Mouse (Mus musculus) heart, embryonic 12.5 days (tissue): ENCODE data around the gene Avil. TPM values are rescaled to one million over a fixed set of nuclear protein-coding genes. Genes with fewer than 3 reads are reported as not detected.
A peak's percentile ranks its signal among the peaks of the same experiment; 100 is the strongest.

Experiments used
- ATAC-seq: fragments of 200-750 bp; cut with Nextera tagmentation; 2 replicates; pipeline ENCODE4 v1.8.0; 2017; ENCODE audit warnings: moderate TSS enrichment, moderate library complexity; ENCODE audit not compliant: insufficient number of reproducible peaks, low FRiP score
- H3K27ac ChIP-seq: fragments of 300-500 bp; sonication (generic); 2 replicates; pipeline ENCODE4 v1.5.1; 2016; ENCODE audit warnings: mild to moderate bottlenecking, moderate library complexity; ENCODE audit not compliant: poor library complexity, severe bottlenecking
- H3K27me3 ChIP-seq: fragments of 300-500 bp; sonication (generic); replicated peaks from 2 replicates; pipeline ENCODE4 v1.6.1; 2016; ENCODE audit warnings: mild to moderate bottlenecking, moderate library complexity
- H3K36me3 ChIP-seq: fragments of 300-500 bp; sonication (generic); 2 replicates; pipeline ENCODE4 v1.6.1; 2016; ENCODE audit warnings: mild to moderate bottlenecking, moderate library complexity
- H3K4me1 ChIP-seq: fragments of 300-500 bp; sonication (generic); replicated peaks from 2 replicates; pipeline ENCODE4 v1.6.1; 2016; ENCODE audit warnings: mild to moderate bottlenecking
- H3K4me2 ChIP-seq: fragments of 300-500 bp; sonication (generic); 2 replicates; pipeline ENCODE4 v1.6.1; 2016; ENCODE audit warnings: mild to moderate bottlenecking, moderate library complexity
- H3K4me3 ChIP-seq: fragments of 300-500 bp; sonication (generic); 2 replicates; pipeline ENCODE4 v1.5.1; 2016; ENCODE audit warnings: mild to moderate bottlenecking
- H3K9ac ChIP-seq: fragments of 300-500 bp; sonication (generic); 2 replicates; pipeline ENCODE4 v1.6.1; 2016; ENCODE audit warnings: mild to moderate bottlenecking, moderate library complexity
- H3K9me3 ChIP-seq: fragments of 300-500 bp; sonication (generic); replicated peaks from 2 replicates; pipeline ENCODE4 v1.6.1; 2016; ENCODE audit warnings: mild to moderate bottlenecking, moderate library complexity
- WGBS: fragments of 180-500 bp; shearing (Covaris S2); methylation state at CpG from one replicate; pipeline ENCODE4 v1.1.7; 2016; 5-methylcytosine and 5-hydroxymethylcytosine counted together
- polyA plus RNA-seq: library from polyadenylated mRNA; unstranded; fragments of >200 nt; fragmentation: Nextera tagmentation; extraction: Ambion mirVana; gene quantifications from 2 replicates; pipeline ENCODE4 v1.2.1, GENCODE M21; 2016

The Avil gene
- polyA plus RNA-seq, 1 experiment from 2014 or later, result 0.22 TPM

DNA sequence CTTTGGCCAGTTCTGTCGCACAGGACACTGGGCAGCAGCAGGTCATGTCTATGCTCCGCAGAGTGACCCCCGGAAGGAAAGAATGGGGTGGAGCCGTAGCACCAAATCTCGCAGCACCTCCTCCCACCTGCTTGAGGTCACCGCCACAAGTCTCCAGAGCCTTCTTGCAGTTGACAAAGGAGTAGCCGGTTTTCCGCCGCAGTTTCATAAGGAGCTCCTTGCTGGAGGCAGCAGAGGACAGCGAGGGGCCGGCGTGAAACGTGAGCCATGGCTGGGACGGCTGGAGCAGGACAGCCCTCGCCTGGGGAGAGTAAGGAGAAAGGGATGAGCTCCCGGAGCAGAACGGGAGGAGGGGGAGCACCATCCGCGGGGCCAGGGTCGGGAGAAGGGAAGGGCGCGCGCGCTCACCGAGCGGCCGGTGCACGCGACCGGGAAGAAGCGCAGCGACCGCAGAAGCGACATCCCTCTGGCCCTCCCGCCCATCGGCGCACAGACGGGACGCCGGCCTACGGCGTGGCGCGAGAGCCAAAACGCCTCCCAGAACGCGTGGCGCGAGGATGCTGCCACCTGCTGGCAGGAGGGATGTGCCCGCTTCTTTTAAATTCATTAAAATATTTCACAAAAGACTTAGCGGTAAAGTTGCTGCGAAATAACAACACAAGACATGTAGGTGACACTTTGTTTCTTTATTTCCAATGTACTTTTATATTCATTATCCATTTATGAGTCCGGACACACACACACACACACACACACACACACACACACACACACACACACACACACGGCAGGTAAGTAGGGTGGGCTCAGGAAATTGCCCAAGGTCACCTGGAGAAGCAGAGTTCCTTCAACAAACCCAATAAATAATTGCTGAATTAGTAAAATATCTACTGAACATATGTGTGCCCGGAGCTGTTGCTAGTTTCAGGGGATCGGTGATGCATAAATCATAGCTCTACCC lies 30.1 kb downstream of the Avil start, which contains the start of gene Tsfm:
Tsfm (minus strand) TSS at position 505 of the 961 bp plus-strand sequence.
- Histone ChIP-seq H3K36me3 (peaks cover 33% of the 10 kb centered on the region), H3K27ac (peak within 1 kb of the TSS; percentile 68), H3K27me3 (no peaks in the 10 kb centered on the region), H3K4me1 (peaks cover 10% of the 10 kb centered on the region; the same call in 1 of the 2 replicates), H3K9ac (peak within 1 kb of the TSS; percentile 87), H3K4me2 (peak within 1 kb of the TSS; percentile 83), H3K9me3 (no peaks in the 10 kb centered on the region), H3K4me3 (peak within 1 kb of the TSS; percentile 85)
- 5% methylated on average over 56 of the region's 56 CpGs for WGBS
- ATAC-seq, result peak; percentile 87

DNA sequence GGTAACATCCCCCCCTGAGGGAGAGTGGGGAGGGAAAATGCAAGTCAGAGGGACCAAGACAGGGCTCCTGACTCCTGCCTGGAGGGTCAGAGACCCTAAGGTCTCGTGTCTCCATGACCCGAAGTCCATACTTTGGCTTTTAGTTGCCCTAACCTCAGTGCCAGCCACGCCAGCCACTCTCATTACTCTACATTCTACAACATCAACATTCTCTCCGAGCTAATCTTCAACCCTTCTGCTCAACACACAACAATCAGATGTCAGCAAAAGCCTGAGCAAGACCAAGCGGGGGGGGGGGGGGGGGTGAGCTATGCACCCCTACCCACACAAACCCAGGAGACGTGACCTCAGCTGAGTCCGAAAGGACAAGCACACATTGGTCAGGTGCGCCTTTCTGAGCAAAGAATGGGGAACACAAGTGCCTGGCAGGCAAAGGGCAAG lies 32.8 kb downstream of the Avil start:
- Histone ChIP-seq H3K4me1 (peaks cover 10% of the 10 kb centered on the region; the same call in 1 of the 2 replicates), H3K27me3 (peaks cover 9% of the 10 kb centered on the region), H3K9me3 (no peaks in the 10 kb centered on the region), H3K36me3 (peaks cover 7% of the 10 kb centered on the region), H3K27ac (no peak overlapping the region), H3K4me2 (no peak overlapping the region), H3K4me3 (no peak overlapping the region), H3K9ac (no peak overlapping the region)
- 82% methylated on average over 8 of the region's 8 CpGs for WGBS
- ATAC-seq, result no peak

DNA sequence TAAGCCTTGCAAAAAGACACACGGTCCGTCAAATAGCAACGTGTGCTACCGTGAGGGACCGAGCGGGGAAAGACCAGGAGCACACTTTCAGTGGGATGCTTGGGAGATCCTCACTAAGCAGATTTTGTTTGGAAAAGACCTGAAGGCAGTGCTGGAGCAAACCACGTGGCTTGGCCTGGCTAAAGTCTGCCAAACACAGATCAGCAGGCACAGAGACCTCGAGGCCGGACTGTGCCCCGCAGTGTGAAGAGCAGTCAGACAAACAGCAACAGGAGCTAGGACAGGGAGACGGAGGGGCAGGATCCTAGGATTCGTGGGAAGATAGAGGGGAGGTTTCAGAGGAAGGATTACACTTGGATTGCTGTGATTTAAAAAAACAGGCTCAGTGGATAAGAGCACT lies 35.8 kb downstream of the Avil start:
- H3K9me3 ChIP-seq, result no peaks in the 10 kb centered on the region
- 78% methylated on average over 12 of the region's 12 CpGs for WGBS
- peaks cover 18% of the 10 kb centered on the region for H3K27me3 ChIP-seq
- no peak overlapping the region for H3K27ac ChIP-seq
- no peaks in the 10 kb centered on the region for H3K36me3 ChIP-seq
- no peak overlapping the region for H3K9ac ChIP-seq
- no peaks in the 10 kb centered on the region; the same call in 1 of the 2 replicates for H3K4me1 ChIP-seq
- no peak overlapping the region for H3K4me3 ChIP-seq
- no peak for ATAC-seq
- H3K4me2 ChIP-seq, result no peak overlapping the region

DNA sequence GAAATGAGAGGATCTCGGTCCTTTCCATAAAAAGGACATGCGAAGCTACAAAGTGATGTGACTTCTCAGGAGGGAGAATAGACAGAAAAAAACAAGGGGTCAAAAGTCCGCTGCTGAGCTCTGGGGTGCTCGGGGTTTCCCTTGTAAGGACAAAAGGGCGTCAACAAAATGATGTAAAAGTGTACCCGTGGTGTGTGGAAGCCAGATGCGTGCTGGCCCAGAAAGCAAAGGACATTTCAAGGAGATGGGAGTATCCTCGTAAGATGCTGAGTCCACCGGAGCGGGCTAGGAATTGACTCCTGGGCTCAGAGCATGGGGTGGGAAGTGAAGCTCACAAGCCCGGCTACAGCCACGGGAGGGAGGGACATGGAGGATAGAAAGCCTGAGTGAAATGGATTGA lies 37.1 kb downstream of the Avil start:
- ATAC-seq, result no peak
- no peak overlapping the region for H3K9ac ChIP-seq
- no peak overlapping the region for H3K4me2 ChIP-seq
- H3K4me3 ChIP-seq, result no peak overlapping the region
- H3K27ac ChIP-seq, result no peak overlapping the region
- H3K27me3 ChIP-seq, result peaks cover 18% of the 10 kb centered on the region
- WGBS, result 73% methylated on average over 12 of the region's 12 CpGs
- no peaks in the 10 kb centered on the region for H3K9me3 ChIP-seq
- H3K36me3 ChIP-seq, result no peaks in the 10 kb centered on the region
- peaks cover 3% of the 10 kb centered on the region for H3K4me1 ChIP-seq

DNA sequence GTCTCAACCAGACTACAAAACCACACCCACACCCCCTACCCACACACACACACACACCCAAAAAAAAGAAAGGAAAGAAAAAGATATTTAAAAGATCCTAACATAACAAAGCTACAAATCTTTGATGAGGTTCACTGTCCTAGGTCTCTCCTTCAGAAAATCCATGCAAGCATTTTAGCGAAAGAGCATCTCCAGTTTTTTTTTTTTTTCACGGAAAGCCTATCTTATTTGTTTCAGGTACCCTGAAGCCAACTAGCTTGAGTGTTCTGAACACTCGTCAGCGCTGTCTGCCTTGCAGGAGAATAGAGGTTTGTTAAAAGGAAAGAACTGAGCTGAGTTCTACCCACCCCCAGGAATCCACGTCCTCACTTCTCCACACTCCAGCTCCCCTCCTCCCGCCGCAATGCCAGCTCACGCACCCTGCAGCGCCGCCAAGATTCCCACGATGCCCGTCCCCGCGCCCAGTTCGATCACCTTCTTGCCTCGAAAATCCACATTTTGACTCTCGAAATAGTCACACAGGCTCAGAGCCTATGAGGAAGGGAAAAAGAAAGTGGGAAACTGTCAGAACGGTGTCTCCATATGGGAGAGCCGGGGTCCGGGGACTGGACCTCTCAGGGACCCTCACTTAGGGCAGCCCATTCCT lies 40.2 kb downstream of the Avil start:
- H3K9ac ChIP-seq, result peak overlapping the region; percentile 77
- peak overlapping the region; percentile 78 for H3K4me3 ChIP-seq
- peaks cover 18% of the 10 kb centered on the region for H3K36me3 ChIP-seq
- no peaks in the 10 kb centered on the region for H3K9me3 ChIP-seq
- 2% methylated on average over 20 of the region's 20 CpGs for WGBS
- H3K27ac ChIP-seq, result no peak overlapping the region
- ATAC-seq, result no peak
- peak overlapping the region; percentile 98 for H3K4me2 ChIP-seq
- peaks cover 18% of the 10 kb centered on the region for H3K27me3 ChIP-seq
- peaks cover 5% of the 10 kb centered on the region for H3K4me1 ChIP-seq

DNA sequence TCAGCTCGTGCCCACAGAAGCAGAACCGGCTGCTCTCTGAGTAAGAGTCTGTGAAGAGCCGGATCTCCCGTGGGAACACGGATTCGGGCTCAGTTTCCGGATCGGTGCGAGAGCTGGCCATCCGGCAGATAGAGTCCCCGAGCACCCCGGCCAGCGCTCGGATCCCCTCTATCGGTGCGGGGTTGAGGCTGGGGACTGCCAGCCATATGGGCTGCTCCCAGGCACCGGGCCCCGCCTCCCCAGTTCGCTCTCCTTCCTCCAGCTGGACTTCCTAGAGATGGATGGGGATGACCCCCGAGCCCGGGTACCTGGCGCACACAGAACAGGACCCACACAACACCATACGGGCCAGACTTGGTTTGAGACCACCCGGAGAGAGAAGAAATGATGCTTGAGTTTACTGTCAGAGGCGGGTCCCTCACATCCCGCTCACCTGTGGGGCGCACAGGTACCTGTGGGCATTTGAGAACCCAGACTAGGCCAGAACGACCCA lies 40.8 kb downstream of the Avil start, which contains the start of the genes Mettl1 and Eef1akmt3:
Mettl1 (plus strand) TSS at position 141 of the 493 bp plus-strand sequence.
Eef1akmt3 (minus strand) TSS at position 240 of the 493 bp plus-strand sequence.
- Histone ChIP-seq H3K9me3 (no peaks in the 10 kb centered on the region), H3K4me2 (peak within 1 kb of the TSS; percentile 98), H3K27ac (no peak within 1 kb of the TSS), H3K4me3 (peak within 1 kb of the TSS; percentile 78), H3K27me3 (peaks cover 15% of the 10 kb centered on the region), H3K36me3 (peaks cover 22% of the 10 kb centered on the region), H3K9ac (peak within 1 kb of the TSS; percentile 77), H3K4me1 (peaks cover 5% of the 10 kb centered on the region)
- WGBS, result under 1% methylated on average over 28 of the region's 28 CpGs
- peak; percentile 58 for ATAC-seq

DNA sequence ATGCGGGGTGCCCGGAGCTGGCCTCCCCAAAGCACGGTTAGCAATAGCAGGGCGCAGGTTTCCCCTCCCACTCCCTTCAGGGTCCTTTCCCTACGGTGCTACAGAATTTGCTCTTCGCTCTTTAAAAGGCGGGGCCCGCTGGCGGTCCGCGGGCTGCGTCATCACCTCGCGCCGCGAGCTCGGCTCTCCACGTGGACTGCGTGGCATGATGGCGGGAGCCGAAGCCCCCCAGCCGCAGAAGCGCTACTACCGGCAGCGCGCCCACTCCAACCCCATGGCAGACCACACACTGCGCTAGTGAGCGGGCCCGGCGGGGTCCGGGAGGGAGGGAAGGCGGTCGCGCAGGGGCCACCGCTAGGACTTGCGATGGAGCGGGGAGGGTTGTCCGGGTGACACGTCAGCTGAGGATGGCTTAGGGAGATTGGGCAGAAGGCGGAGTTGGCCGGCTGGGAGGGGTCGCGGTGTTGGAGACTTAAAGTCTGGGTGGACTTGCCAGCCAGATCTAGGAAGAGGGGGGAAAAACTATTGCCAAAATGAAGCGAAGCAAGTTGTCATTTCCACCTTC lies 41.3 kb downstream of the Avil start:
- WGBS, result under 1% methylated on average over 44 of the region's 44 CpGs
- Histone ChIP-seq H3K9me3 (no peaks in the 10 kb centered on the region), H3K4me1 (peaks cover 5% of the 10 kb centered on the region), H3K4me2 (peak overlapping the region; percentile 98), H3K27me3 (peaks cover 15% of the 10 kb centered on the region), H3K27ac (no peak overlapping the region), H3K36me3 (peaks cover 22% of the 10 kb centered on the region), H3K4me3 (peak overlapping the region; percentile 78), H3K9ac (peak overlapping the region; percentile 77)
- peak; percentile 88 for ATAC-seq

DNA sequence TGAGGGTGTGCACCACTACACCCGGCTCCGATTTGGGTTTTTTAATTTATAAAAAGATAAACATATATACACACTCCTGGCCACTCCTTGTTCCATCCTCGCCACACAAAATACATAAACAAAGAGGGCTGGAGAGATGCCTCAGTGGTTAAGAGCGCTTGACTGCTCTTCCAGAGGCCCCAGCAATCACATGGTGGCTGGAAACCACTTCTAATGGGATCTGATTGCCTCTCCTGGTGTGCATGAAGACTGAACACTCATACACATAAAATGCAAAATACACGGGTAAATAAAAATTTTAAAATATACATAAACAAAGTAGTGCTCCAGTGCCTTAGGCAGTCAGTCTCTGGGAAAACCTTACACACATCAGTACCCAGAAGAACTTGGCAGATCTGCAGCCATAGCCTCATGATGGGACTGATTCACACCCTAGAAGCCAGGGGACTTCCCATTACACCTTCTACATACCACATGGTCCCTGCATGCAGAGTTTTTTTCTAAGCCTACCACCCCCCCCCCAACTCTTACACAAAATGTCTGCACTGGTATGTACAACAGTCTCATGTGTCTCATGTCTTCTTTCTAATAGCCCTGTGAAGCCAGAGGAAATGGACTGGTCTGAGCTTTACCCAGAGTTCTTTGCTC lies 42.1 kb downstream of the Avil start:
- peaks cover 5% of the 10 kb centered on the region for H3K4me1 ChIP-seq
- H3K4me2 ChIP-seq, result peak overlapping the region; percentile 98
- no peak for ATAC-seq
- peak overlapping the region; percentile 77 for H3K9ac ChIP-seq
- H3K9me3 ChIP-seq, result no peaks in the 10 kb centered on the region
- H3K36me3 ChIP-seq, result peaks cover 22% of the 10 kb centered on the region
- no peak overlapping the region for H3K27ac ChIP-seq
- H3K27me3 ChIP-seq, result peaks cover 19% of the 10 kb centered on the region
- peak overlapping the region; percentile 78 for H3K4me3 ChIP-seq
- 21% methylated on average over 5 of the region's 5 CpGs for WGBS

DNA sequence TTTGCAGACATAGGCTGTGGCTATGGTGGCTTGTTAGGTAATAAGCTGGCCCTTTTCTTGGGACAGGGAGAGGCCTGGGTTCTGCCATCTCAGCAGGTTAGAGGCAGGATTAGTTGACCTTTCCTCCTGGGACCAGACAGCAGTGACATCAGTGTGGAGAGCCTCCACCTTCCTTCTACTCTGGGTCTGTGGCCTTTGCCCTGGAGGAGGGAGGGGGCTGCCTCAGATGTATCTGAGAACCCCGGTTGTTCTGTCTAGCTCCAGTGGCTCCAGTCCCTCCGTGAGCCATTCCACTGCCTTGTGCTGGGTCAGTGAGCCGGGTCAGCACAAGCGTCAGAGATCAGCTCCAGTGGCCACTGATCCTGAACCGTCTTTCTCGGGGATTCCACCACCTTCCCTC lies 42.7 kb downstream of the Avil start:
- H3K9ac ChIP-seq, result no peak overlapping the region
- ATAC-seq, result no peak
- no peak overlapping the region for H3K4me3 ChIP-seq
- no peaks in the 10 kb centered on the region for H3K9me3 ChIP-seq
- H3K4me2 ChIP-seq, result no peak overlapping the region
- H3K27me3 ChIP-seq, result peaks cover 21% of the 10 kb centered on the region
- H3K36me3 ChIP-seq, result peaks cover 22% of the 10 kb centered on the region
- peaks cover 5% of the 10 kb centered on the region for H3K4me1 ChIP-seq
- no peak overlapping the region for H3K27ac ChIP-seq
- WGBS, result 90% methylated on average over 6 of the region's 6 CpGs

DNA sequence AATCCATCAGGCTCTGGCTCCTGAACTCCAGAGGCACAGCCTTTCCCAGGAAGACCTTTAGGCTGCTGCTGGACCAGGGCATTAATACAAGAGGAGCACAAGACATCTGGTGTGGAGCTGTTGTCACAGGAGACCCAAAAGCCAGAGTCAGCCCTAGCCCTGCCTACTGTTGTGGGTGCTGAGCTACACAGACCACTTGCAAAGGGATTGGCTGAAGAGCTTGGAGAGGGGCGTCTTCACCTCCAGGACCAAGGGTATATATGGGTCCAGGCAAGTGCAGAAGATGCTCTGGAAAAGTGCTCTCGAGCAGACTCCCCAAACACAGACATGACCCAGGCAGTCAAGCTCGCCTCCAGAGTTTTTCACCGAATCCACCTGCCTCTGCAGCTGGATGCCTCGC lies 47.4 kb downstream of the Avil start, which contains the start of gene Cyp27b1:
Cyp27b1 (plus strand) TSS at position 297 of the 400 bp plus-strand sequence.
- no peak for ATAC-seq
- WGBS, result 35% methylated on average over 5 of the region's 5 CpGs
- Histone ChIP-seq H3K27ac (no peak within 1 kb of the TSS), H3K36me3 (peaks cover 22% of the 10 kb centered on the region), H3K9me3 (no peaks in the 10 kb centered on the region), H3K9ac (no peak within 1 kb of the TSS), H3K4me1 (peaks cover 22% of the 10 kb centered on the region), H3K4me3 (0 out of 2 replicates have a peak within 1 kb of the TSS, but pooled peaks have one; percentile 15), H3K27me3 (peaks cover 60% of the 10 kb centered on the region), H3K4me2 (peak within 1 kb of the TSS; percentile 42)
